Mouse (Mus musculus) neural tube, embryonic 11.5 days (tissue): Measurements from ENCODE around the gene Pitpnm2. TPM values are rescaled to one million over a fixed set of nuclear protein-coding genes. Genes with fewer than 3 reads are reported as not detected.

Experiments used
- ATAC-seq: fragments of 200-750 bp; cut with Nextera tagmentation; 2 replicates; pipeline ENCODE4 v1.8.0; 2017; ENCODE audit warnings: moderate number of reproducible peaks, mild to moderate bottlenecking, moderate TSS enrichment, moderate library complexity; ENCODE audit not compliant: insufficient read depth, low FRiP score, low TSS enrichment
- DNase-seq: peaks from one replicate; pipeline ENCODE4 v3.0.0-alpha.2; 2015; ENCODE audit warnings: low spot score
- H3K27ac ChIP-seq: fragments of 300-500 bp; sonication (generic); 2 replicates; pipeline ENCODE4 v1.5.1; 2014; ENCODE audit warnings: low read depth, mild to moderate bottlenecking, low read length
- H3K27me3 ChIP-seq: fragments of 300-500 bp; sonication (generic); 2 replicates; pipeline ENCODE4 v1.6.1; 2014; ENCODE audit warnings: mild to moderate bottlenecking, low read length, mixed read lengths; ENCODE audit not compliant: control insufficient read depth, insufficient read depth
- H3K36me3 ChIP-seq: fragments of 300-500 bp; sonication (generic); 2 replicates; pipeline ENCODE4 v1.6.1; 2014; ENCODE audit warnings: mild to moderate bottlenecking, low read length, moderate library complexity, mixed read lengths; ENCODE audit not compliant: control insufficient read depth, insufficient read depth
- H3K4me1 ChIP-seq: fragments of 300-500 bp; sonication (generic); 2 replicates; pipeline ENCODE4 v1.6.1; 2014; ENCODE audit warnings: low read length, mixed read lengths; ENCODE audit not compliant: control insufficient read depth, insufficient read depth
- H3K4me2 ChIP-seq: fragments of 300-500 bp; sonication (generic); 2 replicates; pipeline ENCODE4 v1.6.1; 2014; ENCODE audit warnings: low read depth, mild to moderate bottlenecking, moderate library complexity
- H3K4me3 ChIP-seq: fragments of 300-500 bp; sonication (generic); 2 replicates; pipeline ENCODE4 v1.5.1; 2014; ENCODE audit warnings: low read depth, low read length
- H3K9ac ChIP-seq: fragments of 300-500 bp; sonication (generic); 2 replicates; pipeline ENCODE4 v1.6.1; 2014; ENCODE audit warnings: mild to moderate bottlenecking, low read length
- H3K9me3 ChIP-seq: fragments of 300-500 bp; sonication (generic); 2 replicates; pipeline ENCODE4 v1.6.1; 2016; ENCODE audit warnings: low read length; ENCODE audit not compliant: control insufficient read depth
- WGBS: fragments of 180-500 bp; shearing (Covaris S2); extraction: QIAGEN DNeasy Blood & Tissue Kit; methylation state at CpG from one replicate; pipeline ENCODE4 v1.1.7; 2014; 5-methylcytosine and 5-hydroxymethylcytosine counted together
- polyA plus RNA-seq: library from polyadenylated mRNA; unstranded; fragments of >200 nt; fragmentation: Nextera tagmentation; extraction: Ambion mirVana; gene quantifications from 2 replicates; pipeline ENCODE4 v1.2.1, GENCODE M21; 2014

The Pitpnm2 gene
- polyA plus RNA-seq, 1 experiment from 2014 or later: 5.5 TPM

DNA sequence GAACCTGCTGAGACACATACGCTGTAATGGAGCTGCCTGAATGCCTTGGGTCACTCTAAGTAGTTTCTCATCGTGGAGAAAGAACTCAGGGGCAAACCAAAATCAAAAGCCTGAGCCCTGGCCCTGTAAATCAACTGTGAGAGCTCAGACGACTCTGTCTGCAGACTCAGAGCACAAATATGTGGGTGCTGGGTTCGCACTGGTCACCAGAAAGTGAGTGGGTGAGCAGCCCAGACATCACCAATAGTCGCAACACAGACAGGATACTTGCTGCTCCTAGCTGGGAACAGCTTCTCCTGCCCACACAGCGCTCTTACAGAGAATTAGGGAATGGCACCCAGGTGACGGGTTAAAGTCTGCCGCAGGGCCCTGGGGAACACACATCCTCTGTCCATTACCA lies 4.0 kb upstream of the Pitpnm2 start:
- Histone ChIP-seq H3K9me3 (no peaks in the 10 kb centered on the region), H3K27me3 (no peaks in the 10 kb centered on the region), H3K4me3 (no peak overlapping the region), H3K4me2 (no peak overlapping the region), H3K4me1 (peaks cover 3% of the 10 kb centered on the region; the same call in 1 of the 2 replicates), H3K27ac (no peak overlapping the region), H3K9ac (no peak overlapping the region), H3K36me3 (peaks cover 16% of the 10 kb centered on the region)
- DNase-seq (no peak), ATAC-seq (no peak)
- WGBS: 89% methylated on average over 8 of the region's 8 CpGs

GRCm38 (mm10) chr5:124252580-124253320 lies 3.2 kb upstream of the Pitpnm2 start:
- H3K4me3 ChIP-seq: no peak overlapping the region
- H3K36me3 ChIP-seq: peaks cover 11% of the 10 kb centered on the region; the same call in 1 of the 2 replicates
- no peak for DNase-seq
- peaks cover 3% of the 10 kb centered on the region; the same call in 1 of the 2 replicates for H3K4me1 ChIP-seq
- H3K4me2 ChIP-seq: no peak overlapping the region
- no peak overlapping the region for H3K27ac ChIP-seq
- no peaks in the 10 kb centered on the region for H3K9me3 ChIP-seq
- WGBS: 93% methylated on average over 13 of the region's 13 CpGs
- no peaks in the 10 kb centered on the region for H3K27me3 ChIP-seq
- no peak overlapping the region for H3K9ac ChIP-seq
- ATAC-seq: no peak

GRCm38 (mm10) chr5:124251070-124251469 lies 1.5 kb upstream of the Pitpnm2 start:
- Histone ChIP-seq H3K9ac (no peak overlapping the region), H3K27me3 (no peaks in the 10 kb centered on the region), H3K4me3 (no peak overlapping the region), H3K9me3 (no peaks in the 10 kb centered on the region), H3K36me3 (no peaks in the 10 kb centered on the region), H3K4me2 (no peak overlapping the region), H3K4me1 (peaks cover 3% of the 10 kb centered on the region; the same call in 1 of the 2 replicates), H3K27ac (no peak overlapping the region)
- ATAC-seq (no peak), DNase-seq (no peak)
- 84% methylated on average over 5 of the region's 5 CpGs for WGBS

DNA sequence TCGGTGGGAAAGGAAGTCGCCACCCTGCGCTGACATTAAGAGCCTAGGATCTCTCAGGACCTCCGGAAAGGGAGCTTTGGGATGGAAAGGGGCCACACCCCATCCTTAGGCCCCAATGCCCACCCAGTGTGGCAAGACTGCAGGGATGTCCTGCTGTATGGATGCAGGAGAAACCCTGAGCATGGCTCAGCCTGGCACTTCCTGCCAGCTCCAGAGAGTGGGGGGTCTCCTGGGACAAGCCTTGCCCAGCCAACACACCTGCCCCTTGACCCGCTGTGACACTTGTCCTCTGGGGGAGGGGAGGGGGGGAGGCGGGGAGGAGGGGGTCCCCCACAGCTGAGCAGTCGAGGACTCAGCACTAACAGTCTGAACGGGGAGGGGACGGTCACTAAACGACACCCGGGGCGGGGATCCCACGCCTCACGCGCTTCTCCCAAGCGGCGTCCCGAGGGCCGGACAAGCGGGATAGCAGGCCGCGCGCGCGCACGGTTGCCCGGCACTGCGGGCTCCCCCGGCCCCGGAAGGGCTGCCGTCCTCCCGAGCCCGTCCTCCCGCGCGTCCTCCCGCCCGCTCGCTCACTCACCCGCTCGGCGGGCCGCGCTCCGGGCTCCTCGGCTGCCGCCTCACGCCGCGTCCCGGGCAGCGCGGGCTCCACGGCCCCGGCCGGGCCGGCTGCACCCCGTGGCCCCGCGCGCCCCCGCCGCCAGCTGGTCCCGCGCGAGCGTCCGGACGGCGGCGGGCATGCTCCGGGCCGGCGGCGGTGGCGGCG lies 531 bp downstream of the Pitpnm2 start:
- no peaks in the 10 kb centered on the region for H3K27me3 ChIP-seq
- peak overlapping the region; percentile 86 for H3K9ac ChIP-seq
- under 1% methylated on average over 59 of the region's 77 CpGs for WGBS

DNA sequence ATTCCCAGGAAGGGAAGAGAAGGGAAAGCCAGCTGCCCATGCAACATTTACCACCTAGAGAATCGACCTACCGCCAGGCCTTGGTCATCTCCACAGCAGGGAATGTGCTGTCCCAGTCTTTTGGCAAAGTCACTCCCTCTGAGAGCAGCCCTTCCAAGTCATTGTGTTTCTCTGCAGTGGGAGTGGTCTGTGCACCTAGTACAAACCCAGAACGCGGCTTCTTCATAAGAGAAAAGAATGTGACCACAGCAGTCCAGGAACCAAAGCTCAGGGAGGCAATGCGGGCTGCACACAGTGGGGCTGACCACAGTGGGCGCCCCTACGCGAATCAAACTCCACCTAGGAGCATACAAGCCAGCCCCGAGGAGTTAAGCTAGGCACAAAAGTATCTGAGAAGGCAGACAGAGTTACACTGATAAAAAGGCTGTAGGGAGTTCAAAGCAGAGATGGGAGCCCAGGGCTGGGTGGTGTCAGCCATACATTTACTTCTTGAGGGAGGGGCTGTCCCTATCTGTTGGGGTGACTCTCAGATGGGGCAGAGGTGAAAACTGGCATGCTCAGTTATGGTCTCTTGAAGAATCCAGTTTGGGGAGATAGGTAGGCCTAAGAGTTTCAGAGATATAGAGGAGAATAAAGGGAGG lies 1.5 kb downstream of the Pitpnm2 start:
- Histone ChIP-seq H3K27me3 (no peaks in the 10 kb centered on the region), H3K9me3 (no peaks in the 10 kb centered on the region), H3K36me3 (no peaks in the 10 kb centered on the region; the same call in 1 of the 2 replicates), H3K4me2 (peak overlapping the region; percentile 86), H3K4me1 (peaks cover 3% of the 10 kb centered on the region; the same call in 1 of the 2 replicates), H3K27ac (no peak overlapping the region), H3K4me3 (peak overlapping the region; percentile 77; the same call in 1 of the 2 replicates), H3K9ac (no peak overlapping the region)
- ATAC-seq: no peak
- DNase-seq: no peak
- WGBS: 13% methylated on average over 9 of the region's 9 CpGs

More for the DNA sequence above, 531 bp downstream of the Pitpnm2 start:
- H3K27ac ChIP-seq: peak overlapping the region; percentile 68
- ATAC-seq (peak; percentile 69; the same call in 1 of the 2 replicates), DNase-seq (peak; percentile 55)
- H3K4me3 ChIP-seq: peak overlapping the region; percentile 77
- H3K4me2 ChIP-seq: peak overlapping the region; percentile 86
- no peaks in the 10 kb centered on the region for H3K9me3 ChIP-seq
- no peaks in the 10 kb centered on the region; the same call in 1 of the 2 replicates for H3K36me3 ChIP-seq
- peaks cover 3% of the 10 kb centered on the region; the same call in 1 of the 2 replicates for H3K4me1 ChIP-seq

DNA sequence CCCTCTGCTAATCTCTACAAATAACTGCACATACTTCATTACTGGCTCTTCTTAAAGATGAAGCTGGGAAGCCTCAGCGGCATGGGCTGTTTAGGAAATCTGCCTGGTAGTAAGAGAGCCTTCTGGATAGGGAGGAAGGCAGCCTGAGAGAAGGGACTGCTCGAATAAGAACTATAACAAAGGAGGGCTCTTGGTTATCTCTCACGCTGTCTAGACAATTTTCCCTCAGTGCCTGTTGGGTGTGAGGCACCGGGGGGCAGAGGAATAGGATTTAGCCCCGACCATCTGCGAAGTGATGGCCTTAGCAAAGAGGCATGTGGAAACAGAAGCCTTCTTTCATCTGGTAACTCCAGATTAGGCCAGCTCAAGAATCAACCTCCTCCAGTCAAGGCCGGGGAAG lies 2.3 kb downstream of the Pitpnm2 start:
- Histone ChIP-seq H3K4me2 (0 out of 2 replicates have a peak overlapping the region, but pooled peaks have one; percentile 6), H3K4me3 (no peak overlapping the region), H3K36me3 (no peaks in the 10 kb centered on the region; the same call in 1 of the 2 replicates), H3K27me3 (no peaks in the 10 kb centered on the region), H3K27ac (0 out of 2 replicates have a peak overlapping the region, but pooled peaks have one; percentile 11), H3K9ac (no peak overlapping the region), H3K4me1 (peaks cover 3% of the 10 kb centered on the region; the same call in 1 of the 2 replicates), H3K9me3 (no peaks in the 10 kb centered on the region)
- WGBS: 47% methylated on average over 7 of the region's 7 CpGs
- ATAC-seq: no peak
- no peak for DNase-seq

DNA sequence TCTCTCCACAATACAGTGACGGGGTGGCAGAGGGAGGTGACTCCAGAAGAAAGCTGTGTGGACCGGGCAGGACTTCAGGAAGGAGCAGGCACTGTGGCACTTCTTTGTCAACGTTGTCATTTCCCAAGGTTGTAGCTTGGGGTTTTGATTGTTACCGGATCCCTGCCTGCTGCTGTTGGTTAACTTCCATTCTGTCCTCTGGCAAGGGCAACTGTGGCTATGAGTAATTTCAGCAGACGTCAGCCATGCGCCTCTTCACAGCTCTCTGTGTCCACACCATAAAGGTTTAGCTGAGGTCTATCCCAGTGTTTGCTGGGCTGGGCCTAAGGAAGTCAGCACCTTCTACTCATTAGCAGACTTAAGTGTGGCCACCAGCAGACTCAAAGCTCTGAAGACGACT lies 4.7 kb downstream of the Pitpnm2 start:
- peaks cover 16% of the 10 kb centered on the region for H3K4me1 ChIP-seq
- H3K4me2 ChIP-seq: no peak overlapping the region
- DNase-seq (no peak), ATAC-seq (no peak)
- H3K36me3 ChIP-seq: no peaks in the 10 kb centered on the region; the same call in 1 of the 2 replicates
- no peaks in the 10 kb centered on the region for H3K9me3 ChIP-seq
- no peaks in the 10 kb centered on the region for H3K27me3 ChIP-seq
- no peak overlapping the region for H3K9ac ChIP-seq
- 91% methylated on average over 7 of the region's 7 CpGs for WGBS
- no peak overlapping the region for H3K27ac ChIP-seq
- no peak overlapping the region for H3K4me3 ChIP-seq

DNA sequence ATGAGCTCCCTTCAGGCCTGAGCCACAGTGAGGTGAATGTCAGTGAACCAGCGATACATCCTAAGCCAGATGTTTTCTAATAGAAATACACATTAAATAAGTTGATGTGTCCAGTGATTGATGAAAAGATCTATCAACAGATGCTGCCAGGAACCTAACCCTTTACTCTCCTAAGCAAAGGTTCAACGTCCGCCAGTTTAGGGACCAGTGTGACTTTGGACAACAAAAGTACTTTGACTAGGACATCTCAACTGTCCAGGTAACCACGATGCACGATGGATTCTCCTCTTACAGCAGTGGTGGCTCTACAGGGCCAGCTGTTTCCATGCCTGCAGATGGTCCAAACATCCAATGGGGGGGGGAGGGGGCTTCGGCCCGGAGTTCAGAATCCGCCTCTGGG lies 5.1 kb downstream of the Pitpnm2 start:
- 94% methylated on average over 8 of the region's 8 CpGs for WGBS
- H3K4me1 ChIP-seq: peaks cover 16% of the 10 kb centered on the region

More for the DNA sequence above, 5.1 kb downstream of the Pitpnm2 start:
- DNase-seq: no peak
- no peaks in the 10 kb centered on the region; the same call in 1 of the 2 replicates for H3K36me3 ChIP-seq
- no peak overlapping the region for H3K4me2 ChIP-seq
- ATAC-seq: no peak
- no peaks in the 10 kb centered on the region for H3K9me3 ChIP-seq
- no peak overlapping the region for H3K27ac ChIP-seq
- H3K9ac ChIP-seq: no peak overlapping the region
- no peaks in the 10 kb centered on the region for H3K27me3 ChIP-seq
- H3K4me3 ChIP-seq: no peak overlapping the region
